Mouse (Mus musculus): ENCODE results near the gene Pnpla1. TPM values are rescaled to one million over a fixed set of nuclear protein-coding genes. Genes with fewer than 3 reads are reported as not detected.

Pnpla1 gene
- polyA plus RNA-seq, 1 experiment from 2014 or later: not detected

DNA sequence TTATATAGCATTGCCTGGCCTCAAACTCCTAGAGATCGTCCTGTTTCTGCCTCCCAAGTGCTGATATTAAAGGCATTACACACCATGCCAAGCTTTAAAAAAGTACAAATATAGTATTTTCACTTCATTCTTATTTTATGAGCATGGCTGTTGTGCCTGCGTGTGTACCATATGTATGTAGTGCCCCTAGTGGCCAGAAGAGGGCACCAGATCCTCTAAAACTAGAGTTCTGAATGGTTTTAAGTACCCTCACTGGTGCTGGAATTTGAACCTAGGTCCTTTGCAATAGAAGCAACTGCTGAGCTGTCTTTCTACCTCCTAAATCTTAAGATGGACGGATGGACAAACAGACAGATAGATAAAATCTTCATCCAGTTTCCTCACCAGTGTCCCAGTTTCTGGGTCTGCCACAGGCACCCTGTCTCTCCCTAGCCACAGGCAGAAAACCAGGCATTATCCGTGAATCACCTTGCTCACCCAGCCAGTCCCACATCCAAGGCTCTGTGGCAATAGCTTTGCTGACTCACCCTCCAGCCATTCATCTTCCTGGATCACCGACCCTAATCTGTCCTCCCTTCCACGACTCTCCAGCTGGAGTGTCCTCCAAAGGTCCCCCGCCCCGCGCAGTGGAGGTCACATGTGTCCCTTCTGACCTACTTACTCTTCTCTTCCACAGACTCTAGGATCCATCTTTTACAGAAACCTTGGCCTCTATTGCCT lies 2.9 kb upstream of the Pnpla1 start:
- Histone ChIP-seq H3K27ac (no peak overlapping the region), H3K27me3 (ENCODE audit: insufficient read depth, poor library complexity, severe bottlenecking) (peaks cover 3% of the 10 kb centered on the region; the same call in 1 of the 2 replicates), H3K9me3 (peaks cover 11% of the 10 kb centered on the region; the same call in 1 of the 2 replicates), H3K4me3 (no peak overlapping the region), H3K36me3 (no peaks in the 10 kb centered on the region), H3K4me1 (replicated peaks) (peaks cover 10% of the 10 kb centered on the region)
- WGBS: 82% methylated on average over 9 of the region's 9 CpGs
- no peak for DNase-seq (ENCODE audit: low spot score)

DNA sequence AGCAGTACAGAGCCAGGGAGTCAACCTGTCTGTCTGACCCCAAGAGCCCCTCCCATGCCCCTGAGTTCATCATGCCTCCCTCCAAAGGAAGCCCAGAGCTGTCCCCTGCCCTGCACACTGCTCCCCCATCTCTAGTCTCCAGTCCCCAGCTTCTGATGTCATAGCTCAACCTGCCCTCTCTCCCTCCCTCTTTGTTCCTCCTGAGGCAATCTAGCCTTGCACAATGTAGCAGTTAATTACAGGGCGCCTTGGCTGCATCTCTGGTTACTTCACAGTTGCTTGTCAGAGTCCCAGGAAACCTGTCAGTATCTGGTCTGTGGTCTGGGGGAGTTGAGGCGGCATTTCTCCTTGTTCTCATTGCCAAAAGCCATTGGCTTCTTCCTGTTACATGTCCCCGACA lies 2.2 kb upstream of the Pnpla1 start:
- no peak overlapping the region for H3K4me3 ChIP-seq
- H3K9me3 ChIP-seq: peaks cover 11% of the 10 kb centered on the region; the same call in 1 of the 2 replicates
- H3K4me1 ChIP-seq (replicated peaks): peaks cover 10% of the 10 kb centered on the region
- H3K27ac ChIP-seq: peak overlapping the region; percentile 3; the same call in 1 of the 2 replicates
- no peak for DNase-seq (ENCODE audit: low spot score)
- no peaks in the 10 kb centered on the region for H3K36me3 ChIP-seq
- 65% methylated on average over 3 of the region's 3 CpGs for WGBS
- H3K27me3 ChIP-seq (ENCODE audit: insufficient read depth, poor library complexity, severe bottlenecking): peaks cover 3% of the 10 kb centered on the region; the same call in 1 of the 2 replicates

DNA sequence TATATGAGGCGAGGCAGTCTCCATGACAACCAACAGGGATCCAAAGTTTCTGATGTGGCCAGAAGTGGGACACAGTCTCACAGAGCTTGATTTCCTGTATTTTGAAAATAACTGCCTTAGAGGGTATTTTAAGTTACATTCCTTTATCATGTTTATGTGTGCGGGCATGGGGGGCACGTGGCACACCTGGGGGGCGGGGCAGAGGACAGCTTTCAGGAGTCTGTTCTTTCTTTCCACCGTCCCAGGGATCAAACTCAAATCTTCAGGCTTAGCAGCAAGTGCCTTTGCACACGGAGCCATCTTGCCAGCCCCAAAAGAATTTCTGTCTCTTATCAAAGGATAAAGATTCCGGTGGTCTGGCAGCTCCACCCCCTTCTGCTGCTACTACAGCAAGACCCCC lies 5.7 kb downstream of the Pnpla1 start:
- Histone ChIP-seq H3K36me3 (no peaks in the 10 kb centered on the region), H3K27me3 (ENCODE audit: insufficient read depth, poor library complexity, severe bottlenecking) (peaks cover 1% of the 10 kb centered on the region; the same call in 1 of the 2 replicates), H3K9me3 (no peaks in the 10 kb centered on the region), H3K27ac (no peak overlapping the region), H3K4me1 (replicated peaks) (no peaks in the 10 kb centered on the region), H3K4me3 (no peak overlapping the region)
- no peak for DNase-seq (ENCODE audit: low spot score)
- WGBS: 81% methylated on average over 7 of the region's 7 CpGs

DNA sequence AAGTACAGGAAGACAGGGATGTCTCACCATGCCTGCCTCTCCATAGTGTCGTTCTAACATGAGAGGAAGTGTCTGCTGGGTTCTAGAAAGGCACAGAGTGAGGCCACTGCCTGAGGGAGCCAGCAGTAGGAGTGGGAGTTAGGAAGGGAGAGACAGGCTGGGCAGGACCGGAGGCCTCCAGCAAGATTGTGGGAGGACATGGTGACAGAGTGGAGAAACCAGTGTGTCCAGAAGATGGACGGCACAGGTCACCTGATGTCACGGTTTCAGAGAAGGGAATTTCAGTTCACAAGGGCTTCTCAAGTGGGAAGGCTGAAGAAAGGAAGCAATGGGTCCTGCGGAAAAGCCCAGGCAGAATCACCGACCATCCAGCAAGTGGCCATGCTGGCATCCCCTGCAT lies 6.3 kb downstream of the Pnpla1 start:
- Histone ChIP-seq H3K27ac (no peak overlapping the region), H3K36me3 (no peaks in the 10 kb centered on the region), H3K27me3 (ENCODE audit: insufficient read depth, poor library complexity, severe bottlenecking) (no peaks in the 10 kb centered on the region), H3K9me3 (no peaks in the 10 kb centered on the region), H3K4me3 (no peak overlapping the region), H3K4me1 (replicated peaks) (no peaks in the 10 kb centered on the region)
- DNase-seq (ENCODE audit: low spot score): no peak
- 81% methylated on average over 6 of the region's 6 CpGs for WGBS

DNA sequence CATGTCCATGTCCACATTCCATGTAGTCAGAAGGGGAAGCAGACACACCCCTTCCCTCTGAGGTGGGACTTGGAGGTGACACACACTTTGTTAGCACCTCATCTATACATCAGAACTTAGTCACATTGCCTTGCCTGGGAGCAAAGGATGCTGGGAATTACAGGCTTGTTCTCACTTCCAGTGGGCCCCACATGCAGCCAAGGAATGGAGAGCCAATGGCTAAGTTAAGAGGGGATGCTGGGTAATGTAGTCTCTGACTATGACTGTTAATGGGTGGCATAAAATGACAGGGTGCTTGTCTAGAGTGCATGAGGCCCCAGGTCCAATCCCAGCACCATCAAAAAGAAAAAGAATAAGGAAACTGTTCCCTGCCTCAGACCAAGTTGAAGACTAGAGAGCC lies 8.7 kb downstream of the Pnpla1 start:
- no peaks in the 10 kb centered on the region for H3K9me3 ChIP-seq

DNA sequence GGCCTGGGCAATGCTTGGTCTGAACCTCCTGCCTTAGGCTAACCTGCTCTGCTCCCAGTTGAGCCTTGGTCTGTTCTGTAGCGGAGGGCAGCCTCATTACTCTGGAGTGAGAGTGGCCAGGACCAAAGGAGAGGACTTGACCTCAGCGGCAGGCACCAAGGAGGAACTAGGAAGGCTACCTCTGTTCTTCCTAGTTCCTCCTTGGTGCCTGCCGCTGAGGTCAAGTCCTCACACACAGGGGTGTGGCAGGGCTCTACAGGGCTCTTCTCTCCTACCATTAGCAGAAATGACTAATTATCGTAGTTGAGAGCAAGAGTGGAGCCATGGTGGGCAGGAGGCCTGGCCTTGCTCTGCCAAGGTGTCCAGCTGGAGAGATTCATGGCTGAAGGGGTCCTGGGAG lies 9.2 kb downstream of the Pnpla1 start:
- Histone ChIP-seq H3K27me3 (ENCODE audit: insufficient read depth, poor library complexity, severe bottlenecking) (no peaks in the 10 kb centered on the region), H3K27ac (no peak overlapping the region), H3K36me3 (no peaks in the 10 kb centered on the region), H3K4me1 (replicated peaks) (peaks cover 5% of the 10 kb centered on the region), H3K4me3 (no peak overlapping the region), H3K9me3 (no peaks in the 10 kb centered on the region)
- no peak for DNase-seq (ENCODE audit: low spot score)
- 88% methylated on average over 4 of the region's 4 CpGs for WGBS

More for the DNA sequence above, 8.7 kb downstream of the Pnpla1 start:
- DNase-seq (ENCODE audit: low spot score): no peak
- no peak overlapping the region for H3K4me3 ChIP-seq
- H3K27me3 ChIP-seq (ENCODE audit: insufficient read depth, poor library complexity, severe bottlenecking): no peaks in the 10 kb centered on the region
- H3K27ac ChIP-seq: no peak overlapping the region
- H3K4me1 ChIP-seq (replicated peaks): peaks cover 5% of the 10 kb centered on the region
- H3K36me3 ChIP-seq: no peaks in the 10 kb centered on the region

DNA sequence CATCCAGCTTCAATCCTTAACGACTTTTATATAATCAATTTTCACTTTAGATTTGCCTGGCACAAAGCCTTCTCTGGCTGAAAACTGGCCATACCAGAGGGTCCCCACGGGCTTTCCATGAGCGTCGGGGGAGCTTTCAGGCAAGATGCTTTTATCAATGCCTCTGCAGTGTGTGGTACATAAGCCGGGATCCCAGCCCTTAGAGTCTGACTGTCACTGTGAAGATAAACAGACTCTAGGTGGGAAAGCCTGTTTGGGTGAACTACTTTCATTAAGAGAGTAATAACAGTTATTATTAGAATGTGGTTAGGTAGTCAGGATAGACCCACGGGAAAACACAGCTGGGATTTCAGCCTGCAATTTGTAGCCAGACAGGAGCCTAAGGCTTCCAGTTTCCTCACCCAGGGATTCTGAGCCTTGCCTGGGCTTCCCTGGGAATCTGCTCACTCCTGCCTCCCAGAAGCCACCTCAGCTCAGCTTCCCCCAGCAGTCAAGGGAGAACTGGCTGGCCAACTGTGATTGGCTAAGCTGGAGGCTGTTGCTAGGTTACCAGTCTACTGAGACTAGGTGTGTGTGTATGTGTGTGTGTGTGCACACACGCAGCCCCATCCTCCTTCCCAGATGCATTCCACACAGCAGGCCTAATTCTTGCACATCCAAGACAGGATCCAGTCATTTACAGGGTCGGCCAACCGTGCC lies 11.3 kb downstream of the Pnpla1 start:
- H3K27me3 ChIP-seq (ENCODE audit: insufficient read depth, poor library complexity, severe bottlenecking): no peaks in the 10 kb centered on the region
- DNase-seq (ENCODE audit: low spot score): peak; percentile 16
- H3K36me3 ChIP-seq: no peaks in the 10 kb centered on the region
- no peak overlapping the region for H3K4me3 ChIP-seq
- H3K4me1 ChIP-seq (replicated peaks): peaks cover 5% of the 10 kb centered on the region
- no peaks in the 10 kb centered on the region for H3K9me3 ChIP-seq
- WGBS: 74% methylated on average over 9 of the region's 9 CpGs
- H3K27ac ChIP-seq: peak overlapping the region; percentile 23; the same call in 1 of the 2 replicates

DNA sequence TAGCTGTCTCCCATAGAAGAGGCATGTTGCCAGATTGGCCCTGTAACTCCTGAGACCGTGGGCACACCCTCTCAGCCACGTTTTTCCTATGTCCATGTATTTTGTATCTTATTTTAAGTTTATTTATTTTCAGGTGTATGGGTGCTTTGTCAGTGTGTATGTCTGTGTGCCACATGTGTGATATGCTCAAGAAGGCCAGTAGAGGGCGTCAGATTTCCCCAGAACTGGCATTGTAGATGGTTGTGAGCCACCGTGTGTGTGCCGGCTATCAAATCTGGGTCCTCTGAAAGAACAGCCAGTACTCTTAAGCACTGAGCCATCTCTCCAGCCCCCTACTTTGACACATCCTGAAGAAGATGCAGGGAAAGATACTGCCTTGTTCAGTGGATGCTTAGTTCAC lies 12.2 kb downstream of the Pnpla1 start:
- H3K4me1 ChIP-seq (replicated peaks): peaks cover 5% of the 10 kb centered on the region
- 73% methylated on average over 5 of the region's 5 CpGs for WGBS
- H3K4me3 ChIP-seq: no peak overlapping the region
- DNase-seq (ENCODE audit: low spot score): no peak
- no peaks in the 10 kb centered on the region for H3K36me3 ChIP-seq
- H3K9me3 ChIP-seq: no peaks in the 10 kb centered on the region
- H3K27ac ChIP-seq: no peak overlapping the region
- H3K27me3 ChIP-seq (ENCODE audit: insufficient read depth, poor library complexity, severe bottlenecking): no peaks in the 10 kb centered on the region

DNA sequence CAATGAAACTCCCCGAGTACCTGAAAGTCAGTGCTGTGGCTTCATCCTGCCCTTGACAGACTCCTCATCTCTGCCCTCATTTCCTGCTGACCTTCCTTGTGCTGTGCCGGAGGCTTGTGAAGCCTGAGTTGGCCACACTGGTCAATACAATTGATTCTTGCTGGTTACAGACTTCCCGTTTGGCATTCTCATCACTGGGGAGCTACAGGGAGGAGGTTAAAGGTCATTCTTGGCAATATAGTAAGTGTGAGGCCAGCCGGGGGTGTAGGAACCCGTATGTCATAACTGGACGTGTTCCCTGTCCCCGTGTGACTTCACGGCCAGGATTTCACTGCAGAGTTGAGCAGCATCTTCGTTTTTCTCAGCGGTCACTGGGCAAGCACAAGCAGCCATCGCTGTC lies 13.6 kb downstream of the Pnpla1 start:
- Histone ChIP-seq H3K27me3 (ENCODE audit: insufficient read depth, poor library complexity, severe bottlenecking) (peaks cover 6% of the 10 kb centered on the region; the same call in 1 of the 2 replicates), H3K4me1 (replicated peaks) (peaks cover 10% of the 10 kb centered on the region), H3K4me3 (no peak overlapping the region), H3K9me3 (no peaks in the 10 kb centered on the region), H3K36me3 (no peaks in the 10 kb centered on the region), H3K27ac (no peak overlapping the region)
- DNase-seq (ENCODE audit: low spot score): no peak
- 76% methylated on average over 11 of the region's 11 CpGs for WGBS

DNA sequence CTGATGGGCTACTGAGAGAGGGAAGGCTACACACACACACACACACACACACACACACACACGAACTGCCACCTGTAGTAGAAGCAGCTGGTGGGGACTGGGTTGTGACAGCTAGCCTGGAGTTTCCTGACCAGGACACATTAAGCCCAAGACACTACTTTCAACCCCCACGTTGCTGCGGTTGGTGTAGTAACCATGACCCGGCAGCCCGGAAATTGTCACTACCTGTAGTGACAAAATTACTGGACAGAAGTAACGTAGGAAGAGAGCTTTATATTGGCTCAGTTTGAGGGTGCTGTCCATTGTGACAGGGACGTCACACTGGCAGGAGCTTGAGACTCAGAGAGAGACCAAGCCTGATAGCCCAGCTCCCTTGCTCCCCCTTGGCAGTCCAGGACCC lies 14.1 kb downstream of the Pnpla1 start:
- H3K27ac ChIP-seq: no peak overlapping the region
- H3K27me3 ChIP-seq (ENCODE audit: insufficient read depth, poor library complexity, severe bottlenecking): peaks cover 6% of the 10 kb centered on the region; the same call in 1 of the 2 replicates
- peaks cover 14% of the 10 kb centered on the region for H3K4me1 ChIP-seq (replicated peaks)
- no peaks in the 10 kb centered on the region for H3K36me3 ChIP-seq
- DNase-seq (ENCODE audit: low spot score): no peak
- no peaks in the 10 kb centered on the region for H3K9me3 ChIP-seq
- no peak overlapping the region for H3K4me3 ChIP-seq
- 84% methylated on average over 7 of the region's 7 CpGs for WGBS

DNA sequence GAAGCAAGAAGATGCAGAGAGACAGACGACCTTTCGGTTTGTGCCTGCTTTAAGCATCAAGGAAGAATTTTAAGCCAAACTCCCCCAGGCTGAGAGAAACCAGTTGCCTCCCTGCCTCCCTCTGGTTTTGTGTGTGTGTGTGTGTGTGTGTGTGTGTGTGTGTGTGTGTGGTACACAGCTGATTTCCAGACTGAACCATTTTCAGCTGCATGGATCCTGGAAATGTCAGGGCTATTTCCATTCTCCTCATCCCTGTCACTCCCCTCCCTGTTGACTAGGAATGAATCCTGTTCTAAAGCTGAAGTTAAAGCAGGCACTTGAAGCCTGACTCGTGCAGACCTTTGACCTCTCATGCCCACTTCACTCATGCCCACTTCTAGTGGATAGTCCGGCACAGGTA lies 16.0 kb downstream of the Pnpla1 start:
- no peaks in the 10 kb centered on the region for H3K36me3 ChIP-seq
- H3K27me3 ChIP-seq (ENCODE audit: insufficient read depth, poor library complexity, severe bottlenecking): peaks cover 6% of the 10 kb centered on the region; the same call in 1 of the 2 replicates
- H3K4me3 ChIP-seq: no peak overlapping the region
- H3K4me1 ChIP-seq (replicated peaks): peaks cover 14% of the 10 kb centered on the region
- DNase-seq (ENCODE audit: low spot score): no peak
- WGBS: 83% methylated on average over 4 of the region's 4 CpGs
- no peak overlapping the region for H3K27ac ChIP-seq
- no peaks in the 10 kb centered on the region for H3K9me3 ChIP-seq

DNA sequence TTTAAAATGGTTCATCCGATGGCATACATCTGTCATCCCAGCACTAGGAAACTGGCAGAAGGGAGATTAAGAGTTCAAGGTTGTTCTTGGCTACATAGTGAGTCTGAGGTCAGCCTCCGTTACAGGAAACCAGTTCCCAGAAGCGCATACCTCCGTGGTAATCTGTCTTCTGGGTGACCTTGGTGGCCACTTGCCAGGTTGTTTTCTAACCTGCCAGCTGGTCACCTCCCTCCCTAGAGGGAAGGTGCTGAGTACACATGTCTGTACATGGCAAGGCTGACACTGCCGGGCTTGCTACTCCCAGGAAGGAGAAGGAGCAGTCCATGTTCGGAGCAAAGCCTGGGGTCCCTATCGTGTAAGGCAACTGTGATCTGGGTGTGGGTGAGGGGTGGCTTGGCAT lies 16.6 kb downstream of the Pnpla1 start:
- no peak for DNase-seq (ENCODE audit: low spot score)
- 79% methylated on average over 7 of the region's 7 CpGs for WGBS

DNA sequence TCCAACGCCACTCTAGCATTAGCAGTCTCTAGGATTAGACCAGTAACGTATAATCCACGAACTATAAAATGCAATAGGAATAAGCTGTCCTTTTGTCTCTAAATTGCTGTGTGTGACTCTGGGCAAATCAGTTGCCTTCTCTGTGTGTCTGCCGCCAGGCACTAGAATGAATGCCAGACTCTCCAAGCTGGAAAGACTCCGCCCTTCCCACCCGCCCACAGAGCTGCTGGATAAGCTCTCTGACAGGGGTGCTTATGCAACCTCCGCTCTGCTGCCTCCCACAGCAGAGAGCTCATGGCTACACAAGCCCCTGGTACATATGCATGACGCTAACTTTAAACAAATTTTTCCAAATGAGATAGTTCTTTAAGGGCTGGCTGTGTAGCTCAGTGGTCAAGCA lies 17.1 kb downstream of the Pnpla1 start:
- WGBS: 52% methylated on average over 8 of the region's 8 CpGs
- Histone ChIP-seq H3K4me3 (no peak overlapping the region), H3K4me1 (replicated peaks) (peaks cover 13% of the 10 kb centered on the region), H3K36me3 (no peaks in the 10 kb centered on the region), H3K27me3 (ENCODE audit: insufficient read depth, poor library complexity, severe bottlenecking) (peaks cover 11% of the 10 kb centered on the region; the same call in 1 of the 2 replicates), H3K27ac (no peak overlapping the region), H3K9me3 (no peaks in the 10 kb centered on the region)
- no peak for DNase-seq (ENCODE audit: low spot score)

More for the DNA sequence above, 16.6 kb downstream of the Pnpla1 start:
- H3K27me3 ChIP-seq (ENCODE audit: insufficient read depth, poor library complexity, severe bottlenecking): peaks cover 6% of the 10 kb centered on the region; the same call in 1 of the 2 replicates
- H3K27ac ChIP-seq: no peak overlapping the region
- H3K4me1 ChIP-seq (replicated peaks): peaks cover 11% of the 10 kb centered on the region
- H3K4me3 ChIP-seq: no peak overlapping the region
- no peaks in the 10 kb centered on the region for H3K9me3 ChIP-seq
- no peaks in the 10 kb centered on the region for H3K36me3 ChIP-seq

Data from hindbrain, embryonic 10.5 days (tissue).